Mouse (Mus musculus) bone marrow, adult 2 months (tissue): ENCODE data around the gene Olig3.

Source experiments
- CTCF ChIP-seq: fragments of 200-500 bp; IDR thresholded peaks from 2 replicates; pipeline ENCODE4 v1.5.1; 2011; ENCODE audit warnings: low read length, control low read depth; ENCODE audit not compliant: control insufficient read depth, insufficient read depth
- POLR2A ChIP-seq: fragments of 200-500 bp; IDR thresholded peaks from 2 replicates; pipeline ENCODE4 v1.6.1; 2011; ENCODE audit warnings: low read depth, mild to moderate bottlenecking, control low read depth, low read length, borderline replicate concordance; ENCODE audit not compliant: control insufficient read depth

- TF ChIP-seq POLR2A (no peak), CTCF (no peak)
Observed at GRCm38 (mm10) chr10:19391819-19392218, 35.5 kb downstream of the Olig3 start.
